Mouse (Mus musculus) ES-Bruce4 (cell line): ENCODE data around the gene Skap2. TPM values are rescaled to one million over a fixed set of nuclear protein-coding genes. Genes with fewer than 3 reads are reported as not detected.

Source experiments
- H3K27ac ChIP-seq: 2 replicates; pipeline ENCODE4 v1.5.1; 2012; ENCODE audit warnings: low read length, inconsistent platforms; ENCODE audit not compliant: insufficient read depth
- H3K27me3 ChIP-seq: 2 replicates; pipeline ENCODE4 v1.6.1; 2012; ENCODE audit warnings: mild to moderate bottlenecking, low read length, inconsistent platforms; ENCODE audit not compliant: control insufficient read depth, poor library complexity, insufficient read depth, severe bottlenecking
- H3K36me3 ChIP-seq: 2 replicates; pipeline ENCODE4 v1.6.1; 2012; ENCODE audit warnings: inconsistent platforms, mild to moderate bottlenecking, low read length, moderate library complexity; ENCODE audit not compliant: control insufficient read depth, poor library complexity, insufficient read depth, severe bottlenecking
- H3K4me1 ChIP-seq: one replicate; pipeline ENCODE4 v1.8.1; 2011; ENCODE audit warnings: low read length; ENCODE audit not compliant: control insufficient read depth, insufficient read depth
- H3K4me3 ChIP-seq: 2 replicates; pipeline ENCODE4 v1.5.1; 2011; ENCODE audit warnings: low read depth, mild to moderate bottlenecking, low read length
- H3K9ac ChIP-seq: 2 replicates; pipeline ENCODE4 v1.6.1; 2012; ENCODE audit warnings: low read depth, mild to moderate bottlenecking, inconsistent platforms; ENCODE audit not compliant: poor library complexity, severe bottlenecking
- H3K9me3 ChIP-seq: replicated peaks from 2 replicates; pipeline ENCODE4 v1.6.1; 2012; ENCODE audit warnings: mild to moderate bottlenecking, low read length, inconsistent platforms; ENCODE audit not compliant: control insufficient read depth, poor library complexity, insufficient read depth, severe bottlenecking
- CTCF ChIP-seq: IDR thresholded peaks from one replicate; pipeline ENCODE4 v1.8.1; 2011; ENCODE audit warnings: low read depth, low read length
- EP300 ChIP-seq: IDR thresholded peaks from 2 replicates; pipeline ENCODE4 v1.6.1; 2011; ENCODE audit warnings: low read depth, low read length; ENCODE audit not compliant: insufficient read depth
- POLR2A ChIP-seq: IDR thresholded peaks from one replicate; pipeline ENCODE4 v1.8.1; 2011; ENCODE audit warnings: low read length; ENCODE audit not compliant: insufficient read depth
- polyA plus RNA-seq: library from polyadenylated mRNA; stranded (reverse); fragments of >200 nt; gene quantifications from 2 replicates; pipeline ENCODE4 v1.2.4, GENCODE M21; 2011; ENCODE audit warnings: low read depth; ENCODE audit not compliant: missing spikeins, insufficient read depth, insufficient read length

Skap2 gene
- polyA plus RNA-seq, 1 experiment, result 42.9 TPM

DNA sequence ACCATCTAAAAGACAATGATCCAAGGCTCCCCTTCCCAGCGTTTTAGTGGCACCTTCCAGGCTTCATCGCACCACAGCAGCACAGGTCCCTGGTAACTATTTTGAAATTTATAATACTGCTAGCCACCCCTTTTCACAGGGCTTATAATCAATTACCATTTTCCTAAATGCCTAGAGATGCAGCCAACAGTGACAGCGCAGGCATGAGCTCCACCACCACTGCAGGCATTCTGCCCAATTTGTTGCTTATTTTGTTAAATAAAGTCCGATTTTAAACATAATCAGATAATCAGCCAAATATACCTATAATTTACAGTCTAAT is 13.2 kb downstream of the Skap2 start:
- H3K27ac ChIP-seq, result no peak overlapping the region
- H3K4me1 ChIP-seq, result no peaks in the 10 kb centered on the region
- no peak overlapping the region for H3K9ac ChIP-seq
- no peak for TF ChIP-seq POLR2A
- TF ChIP-seq EP300, result no peak
- TF ChIP-seq CTCF, result no peak
- no peaks in the 10 kb centered on the region for H3K27me3 ChIP-seq
- no peaks in the 10 kb centered on the region; the same call in 1 of the 2 replicates for H3K36me3 ChIP-seq
- no peak overlapping the region for H3K4me3 ChIP-seq
- no peaks in the 10 kb centered on the region for H3K9me3 ChIP-seq

DNA sequence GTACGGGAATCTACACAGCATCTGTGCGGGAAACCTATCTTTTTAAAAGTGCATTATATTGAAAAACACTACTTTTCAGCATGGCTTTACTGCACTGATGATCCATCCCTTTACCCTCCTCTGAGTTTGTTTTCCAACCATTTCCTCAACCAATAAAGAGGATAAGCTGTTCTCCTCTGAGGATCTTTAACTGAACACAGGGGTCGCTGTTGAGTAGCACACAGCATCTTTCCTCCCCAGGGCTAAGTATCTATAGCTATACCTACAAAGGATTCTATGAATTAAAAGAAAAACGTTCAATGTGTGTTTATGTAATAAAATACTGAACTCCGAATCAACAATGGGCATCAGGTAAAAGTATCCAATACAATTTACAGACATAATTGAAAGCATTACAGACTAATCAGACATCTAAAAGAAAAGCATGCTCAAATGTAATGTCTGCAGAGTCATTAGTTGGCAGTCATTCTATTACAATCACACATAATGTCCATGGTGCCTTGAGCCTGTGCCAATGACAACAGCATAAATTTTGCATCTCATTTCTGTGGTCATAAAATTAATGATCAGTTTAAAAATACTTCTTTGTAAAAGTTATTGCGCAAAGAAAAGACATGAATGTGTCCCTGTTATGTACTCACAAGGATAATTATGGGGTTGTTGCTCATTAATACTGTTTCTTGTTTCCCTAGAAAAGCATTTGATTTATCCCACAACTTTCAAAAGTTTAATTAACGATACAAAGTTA is 13.8 kb downstream of the Skap2 start:
- no peak overlapping the region for H3K9ac ChIP-seq
- no peak for TF ChIP-seq EP300
- no peak for TF ChIP-seq CTCF
- no peak for TF ChIP-seq POLR2A
- no peaks in the 10 kb centered on the region for H3K9me3 ChIP-seq
- H3K36me3 ChIP-seq, result no peaks in the 10 kb centered on the region; the same call in 1 of the 2 replicates
- H3K27ac ChIP-seq, result no peak overlapping the region
- no peak overlapping the region for H3K4me3 ChIP-seq
- H3K4me1 ChIP-seq, result no peaks in the 10 kb centered on the region
- H3K27me3 ChIP-seq, result no peaks in the 10 kb centered on the region

DNA sequence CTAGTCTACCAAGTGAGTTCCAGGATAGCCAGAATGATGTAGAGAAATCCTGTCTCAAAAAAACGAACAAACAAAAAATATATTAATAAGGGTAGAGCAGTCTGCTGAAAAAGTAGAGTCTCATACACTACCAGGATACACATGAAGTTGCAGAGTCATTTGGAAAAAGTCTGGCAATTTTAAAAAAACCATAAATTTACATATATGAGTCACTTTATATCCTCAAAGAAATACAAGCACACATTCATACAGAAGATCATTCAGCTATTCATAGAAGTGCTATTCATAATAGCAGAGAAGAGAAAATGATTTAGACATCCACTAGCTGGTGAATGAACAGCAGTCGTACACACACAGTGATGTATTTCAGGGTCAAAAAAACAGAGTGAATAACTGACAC is 24.4 kb downstream of the Skap2 start:
- TF ChIP-seq POLR2A (no peak), EP300 (no peak), CTCF (no peak)
- Histone ChIP-seq H3K4me1 (no peaks in the 10 kb centered on the region), H3K4me3 (no peak overlapping the region), H3K27me3 (no peaks in the 10 kb centered on the region), H3K36me3 (no peaks in the 10 kb centered on the region), H3K27ac (no peak overlapping the region), H3K9me3 (no peaks in the 10 kb centered on the region), H3K9ac (no peak overlapping the region)

DNA sequence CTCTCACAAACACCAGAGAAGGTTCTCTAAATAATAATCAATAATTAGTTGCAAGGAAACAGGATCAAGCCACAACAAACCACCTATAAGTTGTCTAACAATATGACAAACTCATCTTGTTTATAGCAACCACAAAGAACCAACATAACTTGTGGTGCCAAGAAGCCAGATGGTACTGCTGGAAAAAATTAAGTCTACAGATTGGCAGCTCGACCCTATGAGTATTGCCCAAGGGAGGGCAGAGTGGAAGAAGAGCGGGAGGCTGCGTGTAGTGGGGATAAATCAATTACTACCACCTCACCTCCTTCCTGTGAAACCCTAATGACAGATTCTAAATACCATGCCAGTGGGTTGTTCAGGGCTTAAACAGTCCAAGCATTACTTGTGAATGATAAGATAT is 34.7 kb downstream of the Skap2 start:
- no peak overlapping the region for H3K4me3 ChIP-seq
- no peak overlapping the region for H3K9ac ChIP-seq
- no peak overlapping the region for H3K27ac ChIP-seq
- no peak for TF ChIP-seq POLR2A
- no peak for TF ChIP-seq CTCF
- no peak for TF ChIP-seq EP300
- no peaks in the 10 kb centered on the region for H3K9me3 ChIP-seq
- H3K27me3 ChIP-seq, result no peaks in the 10 kb centered on the region
- H3K36me3 ChIP-seq, result no peaks in the 10 kb centered on the region
- no peaks in the 10 kb centered on the region for H3K4me1 ChIP-seq

DNA sequence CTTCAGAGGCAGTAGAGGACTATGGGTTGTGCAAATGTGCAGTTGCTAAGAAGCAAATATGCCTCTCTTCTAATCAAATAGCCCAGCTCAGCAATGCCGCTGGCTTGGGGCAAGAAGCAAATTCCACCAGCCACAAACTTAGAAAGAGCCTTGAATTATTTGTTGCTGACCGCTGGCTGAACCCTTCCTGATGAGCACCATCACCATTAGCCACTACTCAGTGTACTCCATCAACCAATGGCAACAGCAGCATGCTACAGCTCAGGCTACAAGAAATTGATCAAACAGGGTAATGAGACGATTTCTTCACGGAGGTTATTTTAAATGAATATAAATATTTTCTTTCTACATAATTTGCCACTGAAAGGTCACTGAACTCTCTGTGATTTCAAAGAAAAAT is 36.6 kb downstream of the Skap2 start:
- H3K9me3 ChIP-seq, result no peaks in the 10 kb centered on the region
- no peaks in the 10 kb centered on the region for H3K36me3 ChIP-seq
- H3K27me3 ChIP-seq, result no peaks in the 10 kb centered on the region
- TF ChIP-seq POLR2A, result no peak
- no peak for TF ChIP-seq CTCF
- TF ChIP-seq EP300, result no peak
- H3K4me3 ChIP-seq, result no peak overlapping the region
- no peak overlapping the region for H3K9ac ChIP-seq
- H3K4me1 ChIP-seq, result no peaks in the 10 kb centered on the region
- no peak overlapping the region for H3K27ac ChIP-seq

DNA sequence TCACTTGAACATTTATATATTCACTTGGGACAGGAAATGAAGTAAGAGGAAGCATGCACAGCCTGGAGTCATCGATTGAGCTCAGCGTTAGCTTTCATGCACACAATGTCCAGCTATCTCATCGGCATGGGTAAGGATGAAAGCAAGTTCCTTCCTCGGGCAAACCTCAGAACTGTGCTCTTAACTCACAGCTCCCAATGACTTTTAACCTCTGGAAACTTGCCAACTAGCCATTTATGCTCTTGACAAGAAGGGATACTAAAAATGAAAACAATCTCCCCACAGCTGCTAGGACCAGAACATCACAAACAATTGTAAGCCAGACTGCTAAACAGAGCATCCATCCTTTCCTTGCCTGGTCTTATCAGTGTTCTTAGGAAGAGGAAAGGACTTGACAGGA is 53.4 kb downstream of the Skap2 start:
- Histone ChIP-seq H3K4me1 (no peaks in the 10 kb centered on the region), H3K4me3 (no peak overlapping the region), H3K27ac (no peak overlapping the region), H3K27me3 (no peaks in the 10 kb centered on the region), H3K9ac (no peak overlapping the region), H3K9me3 (no peaks in the 10 kb centered on the region), H3K36me3 (no peaks in the 10 kb centered on the region)
- no peak for TF ChIP-seq CTCF
- no peak for TF ChIP-seq EP300
- no peak for TF ChIP-seq POLR2A
